Mouse (Mus musculus) ES-Bruce4 (cell line): ENCODE data around the gene Samd14. TPM values are rescaled to one million over a fixed set of nuclear protein-coding genes. Genes with fewer than 3 reads are reported as not detected.

Experiments used
- H3K27ac ChIP-seq: 2 replicates; pipeline ENCODE4 v1.5.1; 2012; ENCODE audit warnings: low read length, inconsistent platforms; ENCODE audit not compliant: insufficient read depth
- H3K27me3 ChIP-seq: 2 replicates; pipeline ENCODE4 v1.6.1; 2012; ENCODE audit warnings: mild to moderate bottlenecking, low read length, inconsistent platforms; ENCODE audit not compliant: control insufficient read depth, poor library complexity, insufficient read depth, severe bottlenecking
- H3K36me3 ChIP-seq: 2 replicates; pipeline ENCODE4 v1.6.1; 2012; ENCODE audit warnings: inconsistent platforms, mild to moderate bottlenecking, low read length, moderate library complexity; ENCODE audit not compliant: control insufficient read depth, poor library complexity, insufficient read depth, severe bottlenecking
- H3K4me1 ChIP-seq: one replicate; pipeline ENCODE4 v1.8.1; 2011; ENCODE audit warnings: low read length; ENCODE audit not compliant: control insufficient read depth, insufficient read depth
- H3K4me3 ChIP-seq: 2 replicates; pipeline ENCODE4 v1.5.1; 2011; ENCODE audit warnings: low read depth, mild to moderate bottlenecking, low read length
- H3K9ac ChIP-seq: 2 replicates; pipeline ENCODE4 v1.6.1; 2012; ENCODE audit warnings: low read depth, mild to moderate bottlenecking, inconsistent platforms; ENCODE audit not compliant: poor library complexity, severe bottlenecking
- H3K9me3 ChIP-seq: replicated peaks from 2 replicates; pipeline ENCODE4 v1.6.1; 2012; ENCODE audit warnings: mild to moderate bottlenecking, low read length, inconsistent platforms; ENCODE audit not compliant: control insufficient read depth, poor library complexity, insufficient read depth, severe bottlenecking
- CTCF ChIP-seq: IDR thresholded peaks from one replicate; pipeline ENCODE4 v1.8.1; 2011; ENCODE audit warnings: low read depth, low read length
- EP300 ChIP-seq: IDR thresholded peaks from 2 replicates; pipeline ENCODE4 v1.6.1; 2011; ENCODE audit warnings: low read depth, low read length; ENCODE audit not compliant: insufficient read depth
- POLR2A ChIP-seq: IDR thresholded peaks from one replicate; pipeline ENCODE4 v1.8.1; 2011; ENCODE audit warnings: low read length; ENCODE audit not compliant: insufficient read depth
- polyA plus RNA-seq: library from polyadenylated mRNA; stranded (reverse); fragments of >200 nt; gene quantifications from 2 replicates; pipeline ENCODE4 v1.2.4, GENCODE M21; 2011; ENCODE audit warnings: low read depth; ENCODE audit not compliant: missing spikeins, insufficient read depth, insufficient read length

The Samd14 gene
- polyA plus RNA-seq, 1 experiment = 0.30 TPM

GRCm38 (mm10) chr11:94978947-94979346 is 30.7 kb upstream of the Samd14 start:
- no peak overlapping the region for H3K4me3 ChIP-seq
- no peaks in the 10 kb centered on the region for H3K36me3 ChIP-seq
- no peaks in the 10 kb centered on the region for H3K9me3 ChIP-seq
- H3K27ac ChIP-seq = no peak overlapping the region
- no peaks in the 10 kb centered on the region for H3K4me1 ChIP-seq
- TF ChIP-seq CTCF = peak; percentile 96
- no peak for TF ChIP-seq POLR2A
- peak; percentile 59; the same call in 1 of the 2 replicates for TF ChIP-seq EP300
- H3K9ac ChIP-seq = no peak overlapping the region; the same call in 1 of the 2 replicates
- H3K27me3 ChIP-seq = no peaks in the 10 kb centered on the region

- Histone ChIP-seq H3K27me3 (no peaks in the 10 kb centered on the region), H3K4me3 (no peak overlapping the region)
Measured at GRCm38 (mm10) chr11:94979462-94980179, 30.1 kb upstream of the Samd14 start.

GRCm38 (mm10) chr11:94985140-94985539 is 24.5 kb upstream of the Samd14 start:
- Histone ChIP-seq H3K4me3 (no peak overlapping the region), H3K9ac (no peak overlapping the region), H3K27me3 (no peaks in the 10 kb centered on the region), H3K27ac (no peak overlapping the region), H3K9me3 (no peaks in the 10 kb centered on the region), H3K36me3 (no peaks in the 10 kb centered on the region), H3K4me1 (peaks cover 8% of the 10 kb centered on the region)
- TF ChIP-seq EP300 (no peak), POLR2A (no peak), CTCF (no peak)

More at GRCm38 (mm10) chr11:94979462-94980179, 30.1 kb upstream of the Samd14 start:
- Histone ChIP-seq H3K4me1 (no peaks in the 10 kb centered on the region), H3K9me3 (no peaks in the 10 kb centered on the region), H3K36me3 (no peaks in the 10 kb centered on the region), H3K27ac (no peak overlapping the region), H3K9ac (no peak overlapping the region; the same call in 1 of the 2 replicates)
- no peak for TF ChIP-seq CTCF
- no peak for TF ChIP-seq EP300
- no peak for TF ChIP-seq POLR2A

GRCm38 (mm10) chr11:94985822-94986221 is 23.9 kb upstream of the Samd14 start:
- no peaks in the 10 kb centered on the region for H3K9me3 ChIP-seq
- no peak overlapping the region for H3K27ac ChIP-seq
- peaks cover 8% of the 10 kb centered on the region for H3K4me1 ChIP-seq
- no peaks in the 10 kb centered on the region for H3K27me3 ChIP-seq
- H3K36me3 ChIP-seq = no peaks in the 10 kb centered on the region
- no peak overlapping the region for H3K4me3 ChIP-seq
- TF ChIP-seq EP300 (no peak), POLR2A (no peak), CTCF (no peak)
- H3K9ac ChIP-seq = no peak overlapping the region

- Histone ChIP-seq H3K4me3 (no peak overlapping the region), H3K27ac (peak overlapping the region; percentile 60), H3K27me3 (no peaks in the 10 kb centered on the region), H3K9me3 (no peaks in the 10 kb centered on the region), H3K4me1 (peaks cover 8% of the 10 kb centered on the region), H3K9ac (no peak overlapping the region; the same call in 1 of the 2 replicates), H3K36me3 (no peaks in the 10 kb centered on the region)
- no peak for TF ChIP-seq EP300
- no peak for TF ChIP-seq CTCF
Measured at GRCm38 (mm10) chr11:94986435-94986834, 23.2 kb upstream of the Samd14 start.

GRCm38 (mm10) chr11:94987341-94987740 is 22.3 kb upstream of the Samd14 start:
- no peaks in the 10 kb centered on the region for H3K36me3 ChIP-seq
- peaks cover 3% of the 10 kb centered on the region; the same call in 1 of the 2 replicates for H3K27me3 ChIP-seq
- H3K9ac ChIP-seq = no peak overlapping the region
- peaks cover 8% of the 10 kb centered on the region for H3K4me1 ChIP-seq
- no peak for TF ChIP-seq CTCF
- 0 out of 2 replicates have a peak, but pooled peaks have one; percentile 18 for TF ChIP-seq EP300
- H3K4me3 ChIP-seq = no peak overlapping the region
- peak overlapping the region; percentile 80 for H3K27ac ChIP-seq
- H3K9me3 ChIP-seq = no peaks in the 10 kb centered on the region
